Mouse (Mus musculus): Measurements from ENCODE around the gene Itga7. TPM values are rescaled to one million over a fixed set of nuclear protein-coding genes. Genes with fewer than 3 reads are reported as not detected.

Gene Itga7
- polyA plus RNA-seq, 1 experiment from 2014 or later: 30.2 TPM

- H3K4me3 ChIP-seq (ENCODE audit: low read depth, low read length): no peak overlapping the region
- H3K4me1 ChIP-seq (ENCODE audit: control insufficient read depth, insufficient read depth, low read length): no peaks in the 10 kb centered on the region
Observed at GRCm38 (mm10) chr10:128995796-128996195, 62.2 kb downstream of the Itga7 start.

GRCm38 (mm10) chr10:128996523-128997040 lies 63.0 kb downstream of the Itga7 start:
- H3K9ac ChIP-seq (ENCODE audit: low read depth, low read length): no peak overlapping the region
- 72% methylated on average over 4 of the region's 4 CpGs for WGBS
- no peak for ATAC-seq (ENCODE audit: low read depth)

More at GRCm38 (mm10) chr10:128995796-128996195, 62.2 kb downstream of the Itga7 start:
- WGBS: 88% methylated on average over 1 of the region's 1 CpGs
- Histone ChIP-seq H3K9ac (ENCODE audit: low read depth, low read length) (no peak overlapping the region), H3K9me3 (ENCODE audit: control insufficient read depth, low read length) (no peaks in the 10 kb centered on the region), H3K36me3 (ENCODE audit: control insufficient read depth, insufficient read depth, low read length) (no peaks in the 10 kb centered on the region), H3K27ac (replicated peaks; ENCODE audit: low read depth, low read length) (no peak overlapping the region), H3K27me3 (replicated peaks; ENCODE audit: control insufficient read depth, insufficient read depth, low read length) (no peaks in the 10 kb centered on the region), H3K4me2 (ENCODE audit: low read depth, low read length) (no peak overlapping the region)
- DNase-seq (ENCODE audit: low spot score) (no peak), ATAC-seq (ENCODE audit: low read depth) (no peak)

GRCm38 (mm10) chr10:129004032-129004920 lies 70.7 kb downstream of the Itga7 start:
- Histone ChIP-seq H3K4me3 (ENCODE audit: low read depth, low read length) (no peak overlapping the region), H3K4me1 (ENCODE audit: control insufficient read depth, insufficient read depth, low read length) (no peaks in the 10 kb centered on the region), H3K9me3 (ENCODE audit: control insufficient read depth, low read length) (no peaks in the 10 kb centered on the region), H3K9ac (ENCODE audit: low read depth, low read length) (no peak overlapping the region), H3K27ac (replicated peaks; ENCODE audit: low read depth, low read length) (no peak overlapping the region), H3K36me3 (ENCODE audit: control insufficient read depth, insufficient read depth, low read length) (no peaks in the 10 kb centered on the region), H3K4me2 (ENCODE audit: low read depth, low read length) (no peak overlapping the region), H3K27me3 (replicated peaks; ENCODE audit: control insufficient read depth, insufficient read depth, low read length) (no peaks in the 10 kb centered on the region)
- WGBS: 84% methylated on average over 14 of the region's 14 CpGs
- ATAC-seq (ENCODE audit: low read depth) (no peak), DNase-seq (ENCODE audit: low spot score) (no peak)

More at GRCm38 (mm10) chr10:128996523-128997040, 63.0 kb downstream of the Itga7 start:
- Histone ChIP-seq H3K4me1 (ENCODE audit: control insufficient read depth, insufficient read depth, low read length) (no peaks in the 10 kb centered on the region), H3K9me3 (ENCODE audit: control insufficient read depth, low read length) (no peaks in the 10 kb centered on the region), H3K4me3 (ENCODE audit: low read depth, low read length) (no peak overlapping the region), H3K4me2 (ENCODE audit: low read depth, low read length) (no peak overlapping the region), H3K27me3 (replicated peaks; ENCODE audit: control insufficient read depth, insufficient read depth, low read length) (no peaks in the 10 kb centered on the region), H3K36me3 (ENCODE audit: control insufficient read depth, insufficient read depth, low read length) (no peaks in the 10 kb centered on the region), H3K27ac (replicated peaks; ENCODE audit: low read depth, low read length) (no peak overlapping the region)
- DNase-seq (ENCODE audit: low spot score): no peak

Other genes starting within 250 kb of the Itga7 start
- gene Rab5b, start 237.6 kb upstream of the Itga7 start, polyA plus RNA-seq (2014; fragmentation: Nextera tagmentation; extraction: Ambion mirVana): 74.7 and 75.4 TPM in 2 replicates
- 14.0 and 14.6 TPM in 2 replicates for gene Pmel, start 229.6 kb upstream of the Itga7 start, polyA plus RNA-seq (2014; fragmentation: Nextera tagmentation; extraction: Ambion mirVana)
- gene Cdk2, start 228.8 kb upstream of the Itga7 start, polyA plus RNA-seq (2014; fragmentation: Nextera tagmentation; extraction: Ambion mirVana): 99.2 and 105 TPM in 2 replicates
- gene Dgka, start 189.0 kb upstream of the Itga7 start, polyA plus RNA-seq (2014; fragmentation: Nextera tagmentation; extraction: Ambion mirVana): 16.7 and 17.0 TPM in 2 replicates
- gene Pym1, start 185.9 kb upstream of the Itga7 start, polyA plus RNA-seq (2014; fragmentation: Nextera tagmentation; extraction: Ambion mirVana): 27.1 and 34.7 TPM in 2 replicates
- gene Mmp19, start 142.9 kb upstream of the Itga7 start, polyA plus RNA-seq (2014; fragmentation: Nextera tagmentation; extraction: Ambion mirVana): 1.4 and 1.8 TPM in 2 replicates
- 42.7 and 47.9 TPM in 2 replicates for gene Dnajc14, start 129.8 kb upstream of the Itga7 start, polyA plus RNA-seq (2014; fragmentation: Nextera tagmentation; extraction: Ambion mirVana)
- gene Tmem198b, start 129.4 kb upstream of the Itga7 start, polyA plus RNA-seq (2014; fragmentation: Nextera tagmentation; extraction: Ambion mirVana): 13.7 and 14.9 TPM in 2 replicates
- gene Sarnp, start 116.5 kb upstream of the Itga7 start, polyA plus RNA-seq (2014; fragmentation: Nextera tagmentation; extraction: Ambion mirVana): 185 and 194 TPM in 2 replicates
- gene Ormdl2, start 112.2 kb upstream of the Itga7 start, polyA plus RNA-seq (2014; fragmentation: Nextera tagmentation; extraction: Ambion mirVana): 49.0 and 49.5 TPM in 2 replicates
- 4.7 and 5.0 TPM in 2 replicates for gene Gdf11, start 42.1 kb upstream of the Itga7 start, polyA plus RNA-seq (2014; fragmentation: Nextera tagmentation; extraction: Ambion mirVana)
- 916 and 959 TPM in 2 replicates for gene Cd63, start 32.8 kb upstream of the Itga7 start, polyA plus RNA-seq (2014; fragmentation: Nextera tagmentation; extraction: Ambion mirVana)
- gene Rdh5, start 10.9 kb upstream of the Itga7 start, polyA plus RNA-seq (2014; fragmentation: Nextera tagmentation; extraction: Ambion mirVana): 15.5 and 16.0 TPM in 2 replicates
- 242 and 248 TPM in 2 replicates for gene Bloc1s1, start 9.8 kb upstream of the Itga7 start, polyA plus RNA-seq (2014; fragmentation: Nextera tagmentation; extraction: Ambion mirVana)
- gene Mettl7b, start 27.2 kb downstream of the Itga7 start, polyA plus RNA-seq (2014; fragmentation: Nextera tagmentation; extraction: Ambion mirVana): not detected in 2 replicates
- gene Olfr9, start 55.6 kb downstream of the Itga7 start, polyA plus RNA-seq (2014; fragmentation: Nextera tagmentation; extraction: Ambion mirVana): not detected in 2 replicates
- gene Olfr763, start 77.0 kb downstream of the Itga7 start, polyA plus RNA-seq (2014; fragmentation: Nextera tagmentation; extraction: Ambion mirVana): not detected in 2 replicates
- not detected in 2 replicates for gene Olfr764-ps1, start 106.1 kb downstream of the Itga7 start, polyA plus RNA-seq (2014; fragmentation: Nextera tagmentation; extraction: Ambion mirVana)
- not detected in 2 replicates for gene Olfr765, start 116.2 kb downstream of the Itga7 start, polyA plus RNA-seq (2014; fragmentation: Nextera tagmentation; extraction: Ambion mirVana)
- not detected in 2 replicates for gene Olfr766-ps1, start 135.2 kb downstream of the Itga7 start, polyA plus RNA-seq (2014; fragmentation: Nextera tagmentation; extraction: Ambion mirVana)
- gene Olfr767, start 149.1 kb downstream of the Itga7 start, polyA plus RNA-seq (2014; fragmentation: Nextera tagmentation; extraction: Ambion mirVana): not detected in 2 replicates
- gene Olfr768, start 165.6 kb downstream of the Itga7 start, polyA plus RNA-seq (2014; fragmentation: Nextera tagmentation; extraction: Ambion mirVana): not detected in 2 replicates
- gene Olfr769, start 184.0 kb downstream of the Itga7 start, polyA plus RNA-seq (2014; fragmentation: Nextera tagmentation; extraction: Ambion mirVana): 0.04 and 0.12 TPM in 2 replicates
- gene Olfr770, start 205.2 kb downstream of the Itga7 start, polyA plus RNA-seq (2014; fragmentation: Nextera tagmentation; extraction: Ambion mirVana): not detected in 2 replicates
- not detected in 2 replicates for gene Olfr771, start 230.9 kb downstream of the Itga7 start, polyA plus RNA-seq (2014; fragmentation: Nextera tagmentation; extraction: Ambion mirVana)
- not detected in 2 replicates for gene Olfr772, start 244.1 kb downstream of the Itga7 start, polyA plus RNA-seq (2014; fragmentation: Nextera tagmentation; extraction: Ambion mirVana)

All from embryonic facial prominence, embryonic 14.5 days (tissue).